Comparison of ENCODE assay signal across 28 mouse cellular contexts in the genomic region with DNA sequence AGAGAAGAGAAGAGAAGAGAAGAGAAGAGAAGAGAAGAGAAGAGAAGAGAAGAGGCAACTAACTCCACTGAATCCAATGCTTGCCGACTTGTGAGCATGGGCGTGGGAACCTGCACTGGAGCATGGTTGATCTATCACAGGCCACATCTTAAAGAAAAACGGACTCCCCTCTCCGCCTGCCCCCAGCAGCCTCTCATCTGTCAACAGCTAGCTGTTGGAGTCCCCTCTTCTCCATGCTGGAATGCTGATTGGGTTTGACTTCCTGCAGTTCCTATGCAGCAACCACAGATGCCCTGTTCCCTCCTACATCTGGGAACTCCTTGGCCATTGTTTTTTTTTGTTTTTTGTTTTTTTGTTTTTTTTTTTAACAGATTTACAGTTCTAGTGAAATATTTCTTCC. TPM values are rescaled to one million over a fixed set of nuclear protein-coding genes. Genes with fewer than 3 reads are reported as not detected.
DNase-seq lines count a peak whose midpoint lies in the region; ATAC-seq and TF ChIP-seq lines count a peak whose summit lies in the region.
"Had no signal": no experiment of that assay in that cellular context is flagged by ENCODE, and none has a peak within 500 bp of the region (broad histone marks: within the 10 kb centered on the region; RNA-seq: fewer than 3 reads in every experiment).

No protein-coding gene starts in this region.

- no peak overlapping the region for H3K4me2 ChIP-seq in lung, embryonic 14.5 days
- H3K4me2 ChIP-seq in lung, embryonic 16.5 days (ENCODE audit: low read depth, low read length) = no peak overlapping the region
- H3K4me2 ChIP-seq: embryonic facial prominence, embryonic 13.5 days; embryonic facial prominence, embryonic 15.5 days; forebrain, embryonic 12.5 days had no signal

- 14% methylated on average over 4 of the region's 4 CpGs for WGBS in lung, embryonic 14.5 days
- 34% methylated on average over 4 of the region's 4 CpGs for WGBS in lung, embryonic 16.5 days

- no peak overlapping the region for H3K4me3 ChIP-seq in lung, embryonic 14.5 days (ENCODE audit: low read depth, low read length)
- H3K4me3 ChIP-seq in lung, embryonic 16.5 days (ENCODE audit: low read length) = no peak overlapping the region
- H3K4me3 ChIP-seq: embryonic facial prominence, embryonic 13.5 days; embryonic facial prominence, embryonic 15.5 days; erythroblast, embryonic 14.5 days; forebrain, embryonic 10.5 days; forebrain, embryonic 12.5 days had no signal

- no peaks in the 10 kb centered on the region for H3K9me3 ChIP-seq in lung, embryonic 14.5 days (ENCODE audit: low read depth, low read length)
- no peaks in the 10 kb centered on the region for H3K9me3 ChIP-seq in lung, embryonic 16.5 days (ENCODE audit: control insufficient read depth, low read length)
- H3K9me3 ChIP-seq: embryonic facial prominence, embryonic 13.5 days; embryonic facial prominence, embryonic 15.5 days; forebrain, embryonic 10.5 days had no signal

- no peak for TF ChIP-seq CTCF in lung, embryonic 14.5 days (IDR thresholded peaks at IDR 0.05; ENCODE audit: low read depth)

- no peaks in the 10 kb centered on the region for H3K4me1 ChIP-seq in lung, embryonic 14.5 days (ENCODE audit: insufficient read depth)
- no peaks in the 10 kb centered on the region for H3K4me1 ChIP-seq in lung, embryonic 16.5 days (replicated peaks; ENCODE audit: control insufficient read depth, insufficient read depth, low read length)
- H3K4me1 ChIP-seq: embryonic facial prominence, embryonic 13.5 days; embryonic facial prominence, embryonic 15.5 days; forebrain, embryonic 10.5 days; forebrain, embryonic 12.5 days had no signal

- H3K36me3 ChIP-seq in lung, embryonic 14.5 days (ENCODE audit: insufficient read depth) = no peaks in the 10 kb centered on the region
- no peaks in the 10 kb centered on the region for H3K36me3 ChIP-seq in lung, embryonic 16.5 days (ENCODE audit: control insufficient read depth, insufficient read depth, low read length)
- H3K36me3 ChIP-seq: embryonic facial prominence, embryonic 13.5 days; embryonic facial prominence, embryonic 15.5 days; forebrain, embryonic 10.5 days; forebrain, embryonic 12.5 days; G1E had no signal

- peak; percentile 62 for DNase-seq in lung, embryonic 14.5 days
- no peak for DNase-seq in lung, postnatal 4 days
- no peak for DNase-seq in lung, adult 18-20 months
- DNase-seq in ZHBTc4 (ENCODE audit: low read depth, low spot score) = peak; percentile 15
- DNase-seq: adrenal gland, adult 2 months; adrenal gland, postnatal 10 days; adrenal gland, postnatal 25 days; cerebellum, adult 11 months; cerebellum, adult 18-20 months; cerebellum, adult 8-10 months; cerebellum, adult 9-11 months; cerebellum, postnatal 14 days; cerebellum, postnatal 36 days; embryo, embryonic 11 days had no signal

- no peak overlapping the region for H3K27ac ChIP-seq in lung, embryonic 14.5 days (ENCODE audit: low read depth)
- H3K27ac ChIP-seq in lung, embryonic 16.5 days (ENCODE audit: low read length) = no peak overlapping the region
- H3K27ac ChIP-seq: embryonic facial prominence, embryonic 13.5 days; embryonic facial prominence, embryonic 15.5 days; forebrain, embryonic 10.5 days; forebrain, embryonic 12.5 days had no signal

- H3K27me3 ChIP-seq in lung, embryonic 14.5 days (ENCODE audit: insufficient read depth, low read length) = no peaks in the 10 kb centered on the region
- no peaks in the 10 kb centered on the region for H3K27me3 ChIP-seq in lung, embryonic 16.5 days (ENCODE audit: control insufficient read depth, insufficient read depth, low read depth, low read length)
- H3K27me3 ChIP-seq: embryonic facial prominence, embryonic 13.5 days; embryonic facial prominence, embryonic 15.5 days; forebrain, embryonic 12.5 days had no signal

- H3K9ac ChIP-seq in lung, embryonic 14.5 days = no peak overlapping the region
- H3K9ac ChIP-seq in lung, embryonic 16.5 days (ENCODE audit: low read length) = no peak overlapping the region
- H3K9ac ChIP-seq: embryonic facial prominence, embryonic 13.5 days; embryonic facial prominence, embryonic 15.5 days; forebrain, embryonic 12.5 days had no signal

- ATAC-seq in lung, embryonic 14.5 days (ENCODE audit: insufficient read depth) = peak; percentile 54; the same call in 1 of the 2 replicates
- ATAC-seq in lung, embryonic 16.5 days (ENCODE audit: low read depth) = peak; percentile 36; the same call in 1 of the 2 replicates
- ATAC-seq in frontal cortex, adult (ENCODE audit: low TSS enrichment) = no peak
- ATAC-seq: forebrain, embryonic 14.5 days; forebrain, embryonic 16.5 days; Patski had no signal

RNA-seq across cellular contexts. Expression of a gene that starts 28.4 kb away (rescaled TPM):
- polyA plus RNA-seq in lung, embryonic 14.5 days (2014; fragmentation: Nextera tagmentation; extraction: Ambion mirVana) = not detected in 2 replicates
- polyA plus RNA-seq in lung, embryonic 16.5 days (2015; fragmentation: Nextera tagmentation; extraction: Ambion mirVana) = not detected in 2 replicates
- polyA plus RNA-seq: adrenal gland, adult 2 months; brain, embryonic 14.5 days; C2C12; embryonic facial prominence, embryonic 11.5 days; embryonic facial prominence, embryonic 13.5 days; embryonic facial prominence, embryonic 15.5 days; erythroblast, embryonic 14.5 days; forebrain, embryonic 10.5 days; forebrain, embryonic 12.5 days; forebrain, embryonic 14.5 days; forebrain, embryonic 16.5 days; G1E had no signal

Comparison
In these comparisons a context has a peak if more than half of its experiments do, and no peak if none do; other contexts are left out.
1. DNase-seq: peak in lung, embryonic 14.5 days (single experiment) and ZHBTc4 (single experiment); none in lung, postnatal 4 days (0 of 2) and lung, adult 18-20 months (0 of 2).